Mouse (Mus musculus) spleen, adult 2 months (tissue): ENCODE results near the gene Wee1.

Source experiments
- CTCF ChIP-seq: fragments of 200-500 bp; IDR thresholded peaks from 2 replicates; pipeline ENCODE4 v1.5.1; 2011; ENCODE audit warnings: mild to moderate bottlenecking, inconsistent platforms; ENCODE audit not compliant: insufficient read depth, insufficient read length, insufficient replicate concordance; ENCODE audit errors: extremely low read depth
- POLR2A ChIP-seq: fragments of 200-500 bp; IDR thresholded peaks from 2 replicates; pipeline ENCODE4 v1.6.1; 2011; ENCODE audit warnings: low read depth, low read length, inconsistent platforms

GRCm38 (mm10) chr7:110097106-110097793 is 24.6 kb upstream of the Wee1 start:
- no peak for TF ChIP-seq POLR2A
- no peak for TF ChIP-seq CTCF
